Mouse (Mus musculus) cortical plate, adult 2 months (tissue): Measurements from ENCODE around the gene Agbl5.

Experiments
- CTCF ChIP-seq: fragments of 200-500 bp; IDR thresholded peaks from 2 replicates; pipeline ENCODE4 v1.5.1; 2011; ENCODE audit warnings: mild to moderate bottlenecking, control low read depth, low read length; ENCODE audit not compliant: insufficient read depth; ENCODE audit errors: extremely low read depth
- POLR2A ChIP-seq: fragments of 200-500 bp; IDR thresholded peaks from 2 replicates; pipeline ENCODE4 v1.6.1; 2011; ENCODE audit warnings: mild to moderate bottlenecking, low read length, control low read depth; ENCODE audit not compliant: insufficient read depth; ENCODE audit errors: extremely low read depth

- no peak for TF ChIP-seq CTCF
- no peak for TF ChIP-seq POLR2A
Observed at GRCm38 (mm10) chr5:30912156-30912555, 23.7 kb downstream of the Agbl5 start.
